Mouse (Mus musculus): ENCODE measurements around the gene Hnrnph1. TPM values are rescaled to one million over a fixed set of nuclear protein-coding genes. Genes with fewer than 3 reads are reported as not detected.
A peak's percentile ranks its signal among the peaks of the same experiment; 100 is the strongest.

The Hnrnph1 gene
- polyA plus RNA-seq, 2 experiments: 101 to 200 TPM

- TF ChIP-seq EP300 (IDR thresholded peaks at IDR 0.05; ENCODE audit: low read depth) (no peak), CTCF (IDR thresholded peaks at IDR 0.05; ENCODE audit: low read depth) (no peak)
- DNase-seq (ENCODE audit: low read depth in 3 of 3, low spot score in 3 of 3): no peak
- no peak overlapping the region for H3K9ac ChIP-seq (replicated peaks)
- H3K4me1 ChIP-seq (replicated peaks; ENCODE audit: control insufficient read depth in 2 of 2, insufficient read depth in 2 of 2, low read length in 1 of 2): peaks cover 0 to 10% of the 10 kb centered on the region in 2 experiments; a peak in 3 of 4 replicates
- H3K27ac ChIP-seq: no peak overlapping the region
- WGBS (ENCODE audit: insufficient replicate concordance): 52% methylated on average over 2 of the region's 2 CpGs
- no peak overlapping the region for H3K4me3 ChIP-seq (ENCODE audit: insufficient read depth in 1 of 2, low read depth in 2 of 2, low read length in 2 of 2)
- H3K9me3 ChIP-seq (ENCODE audit: control insufficient read depth, low read length): no peaks in the 10 kb centered on the region
- no peaks in the 10 kb centered on the region for H3K36me3 ChIP-seq (replicated peaks; ENCODE audit: control insufficient read depth, insufficient read depth, low read depth)
- no peak for ATAC-seq (ENCODE audit: insufficient read depth)
- H3K4me2 ChIP-seq (ENCODE audit: low read depth): no peak overlapping the region
- no peaks in the 10 kb centered on the region for H3K27me3 ChIP-seq (ENCODE audit: control insufficient read depth, insufficient read depth, low read length)
These were observed 41.1 kb downstream of the Hnrnph1 start for GRCm38 (mm10) chr11:50417856-50418255.

DNA sequence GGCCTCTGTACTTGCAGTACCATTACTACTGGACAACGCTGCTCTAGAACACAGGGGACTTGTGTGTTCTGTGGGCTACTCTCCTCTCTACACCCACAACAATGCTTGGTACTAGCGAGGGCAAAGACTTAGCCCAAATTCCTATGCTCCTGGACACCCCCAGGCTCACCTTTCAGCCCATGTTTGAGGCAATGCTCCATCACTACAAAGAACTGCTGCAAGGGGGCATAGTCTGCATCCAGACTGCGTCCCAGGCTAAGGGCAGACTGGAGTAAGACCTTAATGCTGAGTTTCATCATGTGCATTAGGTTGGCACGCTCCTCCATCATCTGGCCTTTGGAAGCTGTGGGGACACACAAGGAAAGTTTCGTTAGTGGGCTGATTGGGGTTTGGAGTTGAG, 44.7 kb downstream of the Hnrnph1 start:
- H3K9me3 ChIP-seq (ENCODE audit: control insufficient read depth, low read length): no peaks in the 10 kb centered on the region
- ATAC-seq (ENCODE audit: insufficient read depth) (0 out of 2 replicates have a peak, but pooled peaks have one; percentile 3), DNase-seq (ENCODE audit: low read depth in 3 of 3, low spot score in 3 of 3) (no peak)
- WGBS (ENCODE audit: insufficient replicate concordance): 43% methylated on average over 5 of the region's 5 CpGs
- H3K4me1 ChIP-seq (replicated peaks; ENCODE audit: control insufficient read depth in 2 of 2, insufficient read depth in 2 of 2, low read length in 1 of 2): peaks cover 0 to 10% of the 10 kb centered on the region in 2 experiments; a peak in 3 of 4 replicates
- peak overlapping the region; percentile 37 to 51 for H3K4me3 ChIP-seq (ENCODE audit: insufficient read depth in 1 of 2, low read depth in 2 of 2, low read length in 2 of 2)
- H3K27me3 ChIP-seq (ENCODE audit: control insufficient read depth, insufficient read depth, low read length): no peaks in the 10 kb centered on the region
- H3K9ac ChIP-seq (replicated peaks): no peak overlapping the region
- H3K27ac ChIP-seq: no peak overlapping the region
- H3K4me2 ChIP-seq (ENCODE audit: low read depth): peak overlapping the region; percentile 75
- TF ChIP-seq EP300 (IDR thresholded peaks at IDR 0.05; ENCODE audit: low read depth) (no peak), CTCF (IDR thresholded peaks at IDR 0.05; ENCODE audit: low read depth) (no peak)
- H3K36me3 ChIP-seq (replicated peaks; ENCODE audit: control insufficient read depth, insufficient read depth, low read depth): no peaks in the 10 kb centered on the region

- TF ChIP-seq EP300 (IDR thresholded peaks at IDR 0.05; ENCODE audit: low read depth) (no peak), CTCF (IDR thresholded peaks at IDR 0.05; ENCODE audit: low read depth) (no peak)
- DNase-seq (ENCODE audit: low read depth in 3 of 3, low spot score in 3 of 3) (peak; percentile 81 to 86 (median 83)), ATAC-seq (ENCODE audit: insufficient read depth) (peak; percentile 96)
- H3K27me3 ChIP-seq (ENCODE audit: control insufficient read depth, insufficient read depth, low read length): no peaks in the 10 kb centered on the region
- WGBS (ENCODE audit: insufficient replicate concordance): 18% methylated on average over 22 of the region's 22 CpGs
- peak overlapping the region; percentile 28 for H3K9ac ChIP-seq (replicated peaks)
- H3K4me3 ChIP-seq (ENCODE audit: insufficient read depth in 1 of 2, low read depth in 2 of 2, low read length in 2 of 2): peak overlapping the region; percentile 41 to 58
- H3K27ac ChIP-seq: peak overlapping the region; percentile 26; the same call in 1 of the 2 replicates
- no peaks in the 10 kb centered on the region for H3K9me3 ChIP-seq (ENCODE audit: control insufficient read depth, low read length)
- peaks cover 0 to 10% of the 10 kb centered on the region in 2 experiments; a peak in 3 of 4 replicates for H3K4me1 ChIP-seq (replicated peaks; ENCODE audit: control insufficient read depth in 2 of 2, insufficient read depth in 2 of 2, low read length in 1 of 2)
- no peaks in the 10 kb centered on the region for H3K36me3 ChIP-seq (replicated peaks; ENCODE audit: control insufficient read depth, insufficient read depth, low read depth)
- peak overlapping the region; percentile 75 for H3K4me2 ChIP-seq (ENCODE audit: low read depth)
These were observed 45.4 kb downstream of the Hnrnph1 start for GRCm38 (mm10) chr11:50421934-50422780.

DNA sequence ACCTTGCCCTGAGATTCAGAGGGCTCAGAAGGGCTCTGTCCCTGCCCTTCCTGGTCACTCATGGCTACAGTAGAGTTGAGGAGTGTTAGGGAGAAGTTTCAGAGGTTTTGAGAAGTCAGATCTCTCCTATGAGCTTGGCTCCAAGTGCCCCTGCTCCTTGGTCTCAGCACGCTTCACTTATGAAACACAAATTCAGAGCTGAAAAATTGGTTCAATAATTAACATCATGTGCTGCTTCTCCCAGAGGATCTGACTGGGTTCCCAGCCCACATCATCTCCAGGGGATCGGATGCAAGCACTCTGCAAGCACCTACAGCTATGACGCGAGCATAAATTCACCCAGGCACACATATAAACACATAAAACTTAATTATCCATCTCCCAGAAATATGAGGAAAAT, 49.3 kb downstream of the Hnrnph1 start:
- WGBS (ENCODE audit: insufficient replicate concordance): 82% methylated on average over 4 of the region's 4 CpGs
- ATAC-seq (ENCODE audit: insufficient read depth) (no peak), DNase-seq (ENCODE audit: low read depth in 3 of 3, low spot score in 3 of 3) (no peak)
- H3K27ac ChIP-seq: no peak overlapping the region
- no peak overlapping the region for H3K9ac ChIP-seq (replicated peaks)
- no peaks in the 10 kb centered on the region for H3K9me3 ChIP-seq (ENCODE audit: control insufficient read depth, low read length)
- H3K4me3 ChIP-seq (ENCODE audit: insufficient read depth in 1 of 2, low read depth in 2 of 2, low read length in 2 of 2): no peak overlapping the region
- H3K4me2 ChIP-seq (ENCODE audit: low read depth): no peak overlapping the region
- no peaks in the 10 kb centered on the region for H3K36me3 ChIP-seq (replicated peaks; ENCODE audit: control insufficient read depth, insufficient read depth, low read depth)
- no peaks in the 10 kb centered on the region for H3K27me3 ChIP-seq (ENCODE audit: control insufficient read depth, insufficient read depth, low read length)
- no peak for TF ChIP-seq CTCF (IDR thresholded peaks at IDR 0.05; ENCODE audit: low read depth)
- TF ChIP-seq EP300 (IDR thresholded peaks at IDR 0.05; ENCODE audit: low read depth): no peak
- peaks cover 0 to 10% of the 10 kb centered on the region in 2 experiments for H3K4me1 ChIP-seq (replicated peaks; ENCODE audit: control insufficient read depth in 2 of 2, insufficient read depth in 2 of 2, low read length in 1 of 2)
